Mouse (Mus musculus): ENCODE measurements around the gene Ulk1. TPM values are rescaled to one million over a fixed set of nuclear protein-coding genes. Genes with fewer than 3 reads are reported as not detected.
"Not testable (repeated sequence)": the region's sequence is repeated elsewhere in the genome, so short reads cannot be mapped to it uniquely, and the experiment has no call there.

Ulk1 gene
- total RNA-seq, 2 experiments from 2014 or later: 75.4 to 80.4 TPM

DNA sequence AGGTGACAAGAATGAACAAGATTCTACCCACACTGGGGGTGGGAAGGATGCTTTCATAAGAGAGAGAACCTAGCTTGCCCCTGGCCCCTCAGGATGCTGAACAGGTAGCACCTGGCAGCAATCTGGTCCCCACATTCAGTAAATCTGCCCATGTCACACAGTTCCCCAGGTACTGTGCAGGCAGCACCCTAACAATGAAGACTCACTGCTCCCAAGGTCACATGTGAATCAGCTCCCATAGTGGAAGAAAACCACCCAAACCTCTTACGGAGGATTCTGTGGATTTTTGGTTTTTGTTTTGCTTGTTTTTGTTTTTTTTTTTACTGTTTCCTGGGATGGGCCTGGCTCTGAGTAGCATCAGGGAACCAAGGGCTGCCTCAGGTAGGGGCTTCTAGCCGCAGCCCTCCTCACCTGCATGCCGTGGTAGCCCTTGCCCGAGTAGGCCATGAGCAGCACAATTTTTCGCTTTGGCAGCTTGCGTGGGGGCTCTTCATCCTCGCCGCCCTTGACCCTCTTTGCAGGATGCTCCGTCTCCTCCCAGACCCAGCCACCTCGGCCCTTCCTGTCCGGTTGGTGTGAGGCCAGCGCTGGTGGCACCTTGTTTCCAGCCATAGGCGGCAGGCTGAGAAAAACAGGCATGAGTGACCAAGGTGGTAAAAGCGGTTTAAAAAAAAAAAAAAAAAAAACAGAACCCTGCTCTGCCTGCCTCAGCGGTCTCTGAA is 30.5 kb downstream of the Ulk1 start:
- intact Hi-C loops (cut with DNase I): no loop called here
- Histone ChIP-seq H3K4me3 (peak overlapping the region; percentile 76), H3K27ac (no peak overlapping the region)
- DNase-seq (ENCODE audit: extremely low spot score in 1 of 2, low spot score in 2 of 2): no peak
- TF ChIP-seq CTCF (IDR thresholded peaks at IDR 0.05): no peak

DNA sequence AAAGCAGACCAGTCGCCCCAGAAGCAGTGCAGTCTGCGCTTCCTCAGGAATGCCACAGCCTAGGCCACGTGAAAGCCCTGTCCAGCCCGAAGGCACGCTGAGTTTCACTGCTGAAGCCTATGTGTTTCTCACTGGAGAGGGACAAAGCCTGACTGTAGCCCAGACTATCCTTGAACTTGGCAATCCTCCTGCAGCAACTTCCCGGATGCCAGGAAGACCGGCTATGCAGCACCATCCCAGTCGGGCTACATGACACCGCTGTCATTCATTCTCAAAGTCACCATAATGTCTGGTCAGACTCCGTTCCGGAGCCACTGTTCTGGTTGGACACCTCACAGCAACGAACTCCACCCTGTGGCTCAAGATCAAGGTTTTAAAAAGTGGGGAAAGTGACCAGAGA is 31.6 kb downstream of the Ulk1 start:
- H3K27ac ChIP-seq: no peak overlapping the region
- H3K4me3 ChIP-seq: no peak overlapping the region
- intact Hi-C loops (cut with DNase I): no loop called here
- DNase-seq (ENCODE audit: extremely low spot score in 1 of 2, low spot score in 2 of 2): no peak
- TF ChIP-seq CTCF (IDR thresholded peaks at IDR 0.05): no peak

GRCm38 (mm10) chr5:110776141-110776540 is 33.8 kb downstream of the Ulk1 start:
- Histone ChIP-seq H3K4me3 (no peak overlapping the region), H3K27ac (no peak overlapping the region)
- intact Hi-C loops (cut with DNase I): no loop called here
- DNase-seq (ENCODE audit: extremely low spot score in 1 of 2, low spot score in 2 of 2): no peak
- no peak for TF ChIP-seq CTCF (IDR thresholded peaks at IDR 0.05)

GRCm38 (mm10) chr5:110774511-110774910 is 35.4 kb downstream of the Ulk1 start:
- intact Hi-C loops (cut with DNase I): no loop called here
- H3K4me3 ChIP-seq: no peak overlapping the region
- no peak for DNase-seq (ENCODE audit: extremely low spot score in 1 of 2, low spot score in 2 of 2)
- no peak overlapping the region for H3K27ac ChIP-seq
- no peak for TF ChIP-seq CTCF (IDR thresholded peaks at IDR 0.05)

DNA sequence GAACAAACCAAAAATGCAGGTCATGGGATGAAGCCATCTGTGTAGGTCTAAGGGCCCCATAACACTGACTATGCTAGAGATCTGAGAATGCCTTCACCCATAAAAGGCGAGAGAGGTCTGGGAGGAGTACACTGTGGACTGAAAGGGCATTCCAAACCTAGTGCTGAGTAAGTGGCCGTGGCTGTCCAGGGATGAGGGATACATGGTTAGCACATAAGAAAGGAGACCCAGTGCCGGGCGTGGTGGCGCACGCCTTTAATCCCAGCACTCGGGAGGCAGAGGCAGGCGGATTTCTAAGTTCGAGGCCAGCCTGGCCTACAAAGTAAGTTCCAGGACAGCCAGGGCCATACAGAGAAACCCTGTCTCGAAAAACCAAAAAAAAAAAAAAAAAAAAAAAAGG is 37.0 kb downstream of the Ulk1 start:
- DNase-seq (ENCODE audit: extremely low spot score in 1 of 2, low spot score in 2 of 2); intact Hi-C loops (cut with DNase I); H3K27ac ChIP-seq: not testable (repeated sequence)

GRCm38 (mm10) chr5:110770448-110771158 is 39.3 kb downstream of the Ulk1 start, which contains the start of gene Ep400:
Gene Ep400 (minus strand): TSS chr5:110770717.
- peak within 1 kb of the TSS; percentile 85 for H3K27ac ChIP-seq
- intact Hi-C loops (cut with DNase I): loop anchor here (1.0 to 2.0 kb wide), 2 partner anchors 10 to 38 kb away; partner anchors contain the start of gene Pus1
- peak; percentile 99 to 100 for DNase-seq (ENCODE audit: extremely low spot score in 1 of 2, low spot score in 2 of 2)
- H3K4me3 ChIP-seq: peak within 1 kb of the TSS; percentile 90
- TF ChIP-seq CTCF (IDR thresholded peaks at IDR 0.05): peak; percentile 53

More for the DNA sequence above, 37.0 kb downstream of the Ulk1 start:
- H3K4me3 ChIP-seq: not testable (repeated sequence)

- TF ChIP-seq CTCF (IDR thresholded peaks at IDR 0.05): no peak
- peak in 1 of 2 experiments; percentile 56 for DNase-seq (ENCODE audit: extremely low spot score in 1 of 2, low spot score in 2 of 2)
- intact Hi-C loops (cut with DNase I): loop anchor here (2.0 kb wide), 1 partner anchor 39 kb away; no protein-coding TSS in a partner anchor
These were observed 39.9 kb downstream of the Ulk1 start for GRCm38 (mm10) chr5:110770031-110770445.

GRCm38 (mm10) chr5:110769272-110769671 is 40.6 kb downstream of the Ulk1 start:
- intact Hi-C loops (cut with DNase I): no loop called here
- no peak for DNase-seq (ENCODE audit: extremely low spot score in 1 of 2, low spot score in 2 of 2)
- peak overlapping the region; percentile 90 for H3K4me3 ChIP-seq
- no peak overlapping the region for H3K27ac ChIP-seq
- no peak for TF ChIP-seq CTCF (IDR thresholded peaks at IDR 0.05)

More at GRCm38 (mm10) chr5:110770031-110770445, 39.9 kb downstream of the Ulk1 start:
- Histone ChIP-seq H3K4me3 (peak overlapping the region; percentile 90), H3K27ac (peak overlapping the region; percentile 85)

GRCm38 (mm10) chr5:110763890-110764289 is 46.0 kb downstream of the Ulk1 start:
- DNase-seq (ENCODE audit: extremely low spot score in 1 of 2, low spot score in 2 of 2): no peak
- Histone ChIP-seq H3K27ac (no peak overlapping the region), H3K4me3 (no peak overlapping the region)
- intact Hi-C loops (cut with DNase I): no loop called here
- TF ChIP-seq CTCF (IDR thresholded peaks at IDR 0.05): no peak

DNA sequence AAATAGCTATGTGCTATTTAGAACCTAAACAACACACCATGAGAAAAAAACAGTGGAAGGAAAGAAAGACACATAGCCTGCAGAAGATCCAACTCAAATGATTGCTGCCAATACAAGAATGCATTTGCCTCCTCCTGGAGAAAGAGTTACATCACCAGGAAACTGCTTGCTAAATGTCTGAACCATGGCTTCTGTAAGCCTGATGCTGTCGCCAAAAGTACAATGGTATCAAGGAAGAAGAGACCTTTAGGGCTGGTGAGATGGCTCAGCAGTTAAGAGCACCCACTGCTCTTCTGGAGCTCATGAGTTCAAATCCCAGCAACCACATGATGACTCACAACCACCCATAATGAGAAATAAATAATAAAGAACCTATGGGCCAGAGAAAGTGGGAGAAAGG is 64.9 kb downstream of the Ulk1 start:
- H3K4me3 ChIP-seq: no peak overlapping the region
- intact Hi-C loops (cut with DNase I): no loop called here
- H3K27ac ChIP-seq: no peak overlapping the region
- no peak for DNase-seq (ENCODE audit: extremely low spot score in 1 of 2, low spot score in 2 of 2)
- no peak for TF ChIP-seq CTCF (IDR thresholded peaks at IDR 0.05)

DNA sequence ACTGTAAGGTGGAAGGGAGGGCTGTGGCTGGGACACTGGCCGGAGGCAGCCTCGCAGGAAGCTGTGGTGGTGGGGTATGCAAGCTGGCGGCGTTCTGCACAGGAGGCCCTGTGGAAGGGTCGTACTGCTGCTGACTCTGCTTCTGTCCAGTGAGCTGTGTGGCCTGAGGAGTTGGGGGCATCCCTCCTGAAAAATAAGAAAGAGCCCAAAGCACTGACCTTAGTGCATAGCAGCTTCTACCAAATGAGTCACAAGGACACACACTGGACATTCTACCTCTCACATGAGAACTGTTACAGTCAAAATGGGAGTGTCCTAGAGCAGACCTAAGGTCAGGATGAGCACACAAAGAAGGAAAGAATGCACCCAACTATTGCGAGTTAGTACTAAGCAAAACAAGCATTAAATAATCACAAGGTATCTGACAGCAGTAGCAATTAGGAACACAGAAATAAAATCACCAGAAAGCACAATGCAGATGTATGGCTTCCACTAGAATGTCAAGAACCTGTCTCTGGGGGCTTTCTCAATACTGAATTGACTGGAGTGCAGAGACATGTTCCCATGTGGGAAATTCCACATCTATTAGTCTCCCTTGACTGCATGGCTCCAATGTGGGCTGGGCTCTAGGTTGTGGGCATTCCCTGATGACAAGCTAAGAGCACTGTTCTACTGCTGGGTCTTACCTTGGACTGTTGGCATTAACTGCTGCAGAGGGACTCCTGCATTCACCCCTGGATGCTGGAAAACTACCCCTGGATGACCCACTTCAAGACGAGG is 70.2 kb downstream of the Ulk1 start:
- Histone ChIP-seq H3K4me3 (no peak overlapping the region), H3K27ac (no peak overlapping the region)
- DNase-seq (ENCODE audit: extremely low spot score in 1 of 2, low spot score in 2 of 2): no peak
- intact Hi-C loops (cut with DNase I): no loop called here
- no peak for TF ChIP-seq CTCF (IDR thresholded peaks at IDR 0.05)

- H3K27ac ChIP-seq: no peak overlapping the region
- no peak overlapping the region for H3K4me3 ChIP-seq
- intact Hi-C loops (cut with DNase I): no loop called here
- no peak for DNase-seq (ENCODE audit: extremely low spot score in 1 of 2, low spot score in 2 of 2)
- no peak for TF ChIP-seq CTCF (IDR thresholded peaks at IDR 0.05)
These were observed 74.3 kb downstream of the Ulk1 start for GRCm38 (mm10) chr5:110735606-110736005.

Other genes starting within 250 kb of the Ulk1 start
- 10 to 100 TPM; 25.6 to 27.2 TPM for gene Noc4l, start 156.7 kb downstream of the Ulk1 start, total RNA-seq (2021)
- gene Ddx51, start 156.6 kb downstream of the Ulk1 start, total RNA-seq (2021): 10 to 100 TPM; 30.4 to 31.6 TPM
- gene Ep400, start 39.4 kb downstream of the Ulk1 start, total RNA-seq (2021): 100 to 1,000 TPM; 106 to 114 TPM
- 10 to 100 TPM; 21.9 to 24.0 TPM for gene Pus1, start 29.4 kb downstream of the Ulk1 start, total RNA-seq (2021)
- 10 to 100 TPM in 1 of 2 experiments, 1 to 10 TPM in 1; 7.9 to 10.4 TPM for gene Hscb, start 29.7 kb upstream of the Ulk1 start, total RNA-seq (2021)
- under 1 TPM; 0.59 to 0.91 TPM for gene Chek2, start 29.9 kb upstream of the Ulk1 start, total RNA-seq (2021)
- gene Ttc28, start 69.7 kb upstream of the Ulk1 start, total RNA-seq (2021): 10 to 100 TPM; 12.0 to 12.8 TPM

Measured in left cerebral cortex, adult 2 months (tissue).